Mouse (Mus musculus) kidney, postnatal 4 days (tissue): ENCODE measurements around the gene Pacrg.

Experiments used
- DNase-seq, 2 experiments: peaks; one replicate each; pipeline ENCODE4 v3.0.0; 2021; ENCODE audit warnings: mixed read lengths in 2 of 2

Gene Pacrg

DNA sequence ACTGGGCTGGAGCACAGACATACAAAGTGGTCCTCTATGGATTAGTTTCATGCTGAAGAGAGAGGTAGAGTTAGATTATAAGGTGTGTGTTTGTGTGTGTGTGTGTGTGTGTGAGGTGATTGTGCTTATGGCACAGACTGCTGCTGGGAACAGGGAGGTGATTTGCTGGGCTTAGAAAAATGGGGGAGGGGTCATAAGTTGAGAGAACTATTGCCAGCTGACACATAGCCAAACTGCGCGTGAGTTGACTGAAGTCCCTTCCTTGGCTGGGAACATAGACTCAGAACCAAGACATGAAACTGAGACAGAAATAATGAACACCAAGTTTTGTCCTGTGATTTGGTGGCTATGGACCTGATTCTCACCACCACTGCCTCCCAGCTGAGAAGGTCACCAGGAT, 351.2 kb downstream of the Pacrg start:
- no peak for DNase-seq

DNA sequence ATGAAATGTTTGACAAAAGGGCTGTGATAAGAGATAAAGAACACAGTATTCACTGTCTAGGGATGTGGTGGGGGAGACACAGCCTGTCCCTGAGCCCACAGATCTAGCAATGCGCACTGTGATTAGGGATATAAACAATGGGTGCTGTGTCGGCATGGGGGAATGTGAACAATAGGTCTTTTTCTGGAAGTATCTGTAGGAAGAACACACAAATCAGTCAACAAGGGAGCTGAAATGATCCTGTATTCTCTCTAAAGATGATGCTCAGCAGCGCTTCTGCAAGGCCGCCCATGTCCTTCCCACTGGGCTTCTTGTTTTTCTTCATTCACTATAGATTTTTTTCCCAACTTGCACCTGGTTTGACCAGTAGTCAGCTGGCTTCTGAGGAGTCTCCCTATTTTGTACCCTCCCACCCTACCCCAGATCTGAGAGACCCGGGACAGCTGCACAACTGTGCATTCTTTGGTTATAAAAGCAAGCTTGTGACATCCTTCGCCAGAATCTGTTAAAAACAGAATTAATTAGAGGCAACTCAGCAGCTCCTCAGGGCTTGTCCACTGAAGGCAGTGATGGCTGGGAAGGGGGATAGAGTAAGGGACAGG, 356.1 kb downstream of the Pacrg start:
- no peak for DNase-seq

DNA sequence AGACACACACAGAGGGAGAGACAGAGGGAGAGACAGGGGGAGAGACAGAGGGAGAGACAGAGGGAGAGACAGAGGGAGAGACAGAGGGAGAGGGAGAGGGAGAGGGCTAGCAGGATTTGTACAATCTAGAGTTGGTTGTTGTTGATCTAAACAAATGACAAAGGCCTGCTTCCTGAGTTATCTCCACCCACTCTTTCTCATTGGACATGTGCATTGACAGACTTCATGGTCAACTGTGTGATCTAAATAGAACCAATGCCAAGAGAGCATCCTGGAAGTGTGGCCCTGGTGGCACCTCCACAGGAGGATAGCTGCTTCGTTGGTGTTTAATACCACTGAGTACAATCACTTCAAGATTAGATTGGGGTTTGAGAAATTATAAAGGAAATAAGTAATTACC, 359.0 kb downstream of the Pacrg start:
- no peak for DNase-seq

DNA sequence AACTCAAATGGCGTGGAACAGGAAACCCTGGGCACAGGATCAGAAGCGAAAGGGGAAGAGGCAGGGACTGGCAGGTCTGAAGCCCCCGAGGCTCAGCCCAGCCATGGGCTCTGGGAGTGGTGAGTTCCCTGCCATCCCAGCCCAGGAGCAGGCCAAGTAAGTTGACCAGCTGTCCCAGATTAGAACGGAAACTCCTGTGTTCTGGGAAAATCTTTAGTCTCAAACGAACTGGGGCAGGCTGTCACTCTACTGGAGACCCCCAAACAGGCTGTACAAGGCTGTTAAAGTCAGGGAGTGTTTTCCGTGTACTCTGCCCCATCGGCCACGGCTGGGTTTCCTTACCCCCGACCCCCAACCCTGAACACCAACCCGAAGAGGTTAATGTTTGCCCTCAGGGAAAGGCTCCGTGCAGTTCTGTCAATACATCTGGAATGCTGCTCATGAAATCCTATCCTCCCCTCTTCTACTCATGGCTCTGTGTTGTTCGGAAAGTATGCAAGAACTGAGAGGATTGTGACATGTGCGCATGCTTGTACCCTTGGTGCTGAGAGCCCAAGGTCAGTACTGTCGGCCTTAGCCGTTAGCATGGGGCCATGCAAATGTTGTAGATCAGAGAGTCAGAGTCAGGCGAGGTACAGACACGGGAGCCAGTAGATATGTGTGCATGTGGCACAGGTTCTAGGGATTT, 360.9 kb downstream of the Pacrg start:
- DNase-seq, result no peak

DNA sequence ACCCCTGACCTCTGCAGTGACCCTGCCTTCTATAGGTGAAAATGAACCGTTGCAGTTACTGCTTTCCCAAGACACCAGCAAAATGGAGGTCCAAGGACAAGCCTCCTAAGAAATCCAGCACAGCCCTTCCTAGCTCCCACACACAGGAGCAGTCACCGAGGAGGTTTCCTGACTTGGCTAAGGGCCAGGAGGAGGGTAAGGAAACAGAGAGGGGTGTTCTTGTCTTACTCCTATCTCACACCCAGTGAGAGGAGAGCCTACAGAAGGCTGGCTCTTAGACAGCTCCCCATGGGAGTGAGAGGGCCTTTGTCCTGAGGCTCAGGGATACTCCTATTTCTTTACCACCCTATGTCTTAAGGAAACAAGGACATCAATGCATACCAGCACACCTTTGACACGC, 361.7 kb downstream of the Pacrg start:
- DNase-seq, result peak in 1 of 2 experiments; percentile 30

DNA sequence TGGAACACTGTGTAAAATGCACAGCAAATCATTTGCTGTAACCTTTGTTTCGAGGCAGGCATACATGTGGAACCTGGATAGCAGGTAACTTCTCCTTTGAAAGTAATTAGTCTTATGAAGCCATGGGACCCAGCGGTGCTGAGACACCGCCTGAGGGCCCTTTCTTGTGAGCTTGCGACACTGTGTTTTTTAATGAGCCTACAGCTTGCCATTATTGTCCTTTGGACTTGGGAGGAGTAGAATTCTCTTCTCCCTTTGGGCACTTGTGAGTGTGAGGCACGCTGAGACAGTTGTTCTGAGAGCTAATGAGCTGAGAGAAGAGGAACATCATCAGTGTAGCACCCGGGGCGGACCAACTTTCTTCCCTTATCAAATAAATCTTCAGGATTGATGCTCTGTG, 363.3 kb downstream of the Pacrg start:
- no peak for DNase-seq

DNA sequence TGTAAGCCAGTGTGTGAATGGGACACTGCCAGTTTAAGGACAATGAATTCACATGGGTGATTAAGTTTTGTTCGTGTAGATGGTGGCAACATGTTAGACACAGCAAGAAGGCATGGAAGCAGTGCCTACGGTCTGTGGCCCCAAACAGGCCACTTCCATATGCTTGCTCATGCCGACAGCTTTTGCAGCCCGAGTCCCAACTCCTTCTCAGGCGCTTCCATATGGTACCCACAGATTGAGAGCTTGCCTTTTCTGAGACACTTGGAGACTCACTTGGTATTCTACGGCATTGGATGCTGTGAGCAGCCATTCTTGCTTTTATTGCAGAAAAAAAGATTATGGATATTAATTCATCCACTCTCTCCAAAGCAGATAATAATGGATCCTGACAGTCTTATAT, 365.1 kb downstream of the Pacrg start:
- no peak for DNase-seq

DNA sequence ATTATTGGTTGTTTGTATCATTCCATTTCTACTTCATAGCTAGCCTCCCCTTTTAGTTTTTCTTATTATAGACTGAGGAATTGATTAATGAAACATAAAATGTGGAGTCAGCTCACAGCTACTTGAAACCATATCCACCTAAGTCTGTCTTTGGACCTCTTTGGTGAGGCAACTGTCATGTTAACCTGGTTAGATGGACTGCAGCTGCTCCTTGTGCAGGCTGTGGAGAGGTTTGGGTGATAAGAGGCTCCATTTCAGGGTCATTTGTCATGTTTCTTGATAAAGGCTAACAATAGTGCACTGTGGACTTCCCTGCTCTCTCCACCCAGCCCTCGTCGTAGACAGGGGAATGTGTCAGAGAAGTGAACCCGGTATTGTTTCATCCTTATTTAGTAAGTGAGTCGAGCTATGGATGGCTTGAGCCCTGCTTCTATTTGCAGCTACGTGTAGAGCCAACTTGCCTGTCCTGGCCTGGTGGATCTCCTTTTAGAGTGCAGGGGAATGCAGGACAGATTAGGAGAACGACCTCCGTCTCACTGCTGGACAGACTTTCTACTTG, 366.2 kb downstream of the Pacrg start:
- DNase-seq, result no peak

DNA sequence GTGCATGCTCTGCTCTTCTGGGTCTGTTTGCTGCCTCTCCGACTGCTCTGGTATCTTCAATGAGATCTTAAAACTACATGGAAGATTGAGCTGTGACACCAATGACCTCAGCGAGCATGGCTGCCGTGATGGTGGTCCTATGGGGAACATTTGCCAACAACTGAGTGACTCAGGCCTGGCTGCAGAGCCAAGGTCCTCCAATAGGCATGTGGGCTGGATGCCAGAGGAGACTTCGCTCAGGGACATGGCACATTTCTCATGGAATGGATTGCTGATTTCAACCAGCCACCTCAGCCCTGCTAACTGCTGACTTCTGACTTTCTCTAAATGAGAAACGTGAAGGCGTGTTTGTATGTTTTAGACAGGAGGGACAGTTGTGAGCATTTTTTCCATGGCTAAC, 366.9 kb downstream of the Pacrg start:
- no peak for DNase-seq

DNA sequence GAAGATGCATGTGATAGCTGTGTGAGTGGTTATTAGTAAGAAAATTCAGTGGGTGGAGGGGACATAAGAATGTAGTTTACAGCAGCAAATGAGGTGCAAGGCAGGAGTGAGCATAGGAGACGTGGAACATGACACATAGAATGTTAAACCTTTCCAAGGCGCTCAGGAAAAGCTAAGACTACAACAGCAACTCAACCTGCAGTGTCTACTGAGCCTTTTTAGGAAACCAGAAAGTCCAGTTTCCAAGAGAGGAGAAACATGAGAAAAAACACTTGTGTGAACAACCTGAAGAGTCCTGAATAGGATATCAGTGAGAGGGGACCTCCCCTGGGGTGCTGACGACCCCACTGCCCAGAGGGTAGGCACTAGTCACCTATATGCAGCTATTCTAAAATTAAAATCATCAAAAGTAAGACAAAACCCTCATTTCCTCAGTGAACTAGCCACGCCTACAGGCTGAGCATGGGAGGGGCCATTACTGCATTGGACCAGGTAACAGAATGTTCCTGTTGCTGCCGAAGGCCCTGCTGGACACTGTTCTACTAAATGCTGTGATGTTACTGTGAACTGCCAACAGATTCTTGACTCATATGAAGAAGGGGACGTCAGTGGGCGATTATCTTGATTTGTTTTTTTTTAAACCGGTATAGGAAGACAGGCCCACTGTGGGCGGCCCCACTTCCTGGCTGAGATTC, 370.1 kb downstream of the Pacrg start:
- no peak for DNase-seq

DNA sequence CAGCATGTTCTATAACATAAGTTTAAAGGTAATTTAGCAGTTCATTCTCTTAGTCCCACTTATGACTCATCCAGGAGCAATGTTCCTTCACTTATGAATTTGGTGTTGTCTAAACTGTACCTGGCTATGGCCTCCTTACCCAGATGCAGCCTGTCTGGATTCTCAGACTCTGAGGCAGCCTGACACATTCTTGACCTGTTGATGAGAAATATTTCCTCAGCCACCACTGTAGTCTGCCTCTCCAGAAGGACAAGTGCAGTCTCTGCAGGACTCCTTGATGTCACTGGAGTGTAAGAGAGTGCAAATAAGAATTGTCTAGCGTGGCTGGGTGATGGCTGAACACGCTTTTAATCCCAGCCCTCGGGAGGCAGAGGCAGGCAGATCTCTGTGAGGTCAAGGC, 373.0 kb downstream of the Pacrg start:
- no peak for DNase-seq

DNA sequence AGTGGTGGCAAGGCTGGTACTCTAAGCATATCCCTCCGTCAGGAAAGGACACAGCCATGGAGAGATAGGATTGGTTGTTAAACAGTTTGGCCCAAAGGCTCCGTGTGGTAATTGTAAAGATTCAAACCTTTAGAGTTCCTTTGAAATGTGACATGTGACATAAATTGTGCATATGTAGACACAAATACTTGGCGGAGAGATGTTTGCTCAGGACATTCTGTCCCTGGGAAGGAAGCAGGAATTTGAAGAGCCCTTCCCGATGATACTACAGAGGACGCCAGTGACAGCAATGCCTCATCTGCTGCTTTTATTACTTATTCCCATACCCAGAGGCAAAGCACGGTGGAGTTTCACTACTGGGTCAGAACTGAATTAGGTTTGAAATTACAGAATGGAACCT, 374.6 kb downstream of the Pacrg start:
- no peak for DNase-seq

DNA sequence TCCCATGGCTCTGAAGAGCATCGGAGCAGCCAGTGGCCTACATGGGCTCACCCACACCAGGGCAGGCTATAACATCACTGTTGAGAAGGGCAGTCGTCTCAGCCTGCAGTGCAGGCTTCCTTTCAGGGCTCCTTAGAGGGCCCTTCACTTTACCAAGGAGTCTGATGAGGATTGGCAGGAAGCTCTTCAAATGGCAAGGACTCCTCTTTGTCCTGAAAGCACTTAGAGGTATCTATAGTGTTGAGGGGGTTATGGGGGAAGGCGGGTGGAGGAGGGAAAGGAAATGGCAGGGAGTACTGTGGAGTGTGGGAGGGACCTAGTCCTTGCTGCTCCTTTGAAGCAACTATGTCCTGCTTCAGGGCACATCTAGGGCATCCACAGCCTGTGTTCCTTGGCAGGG, 375.4 kb downstream of the Pacrg start:
- DNase-seq, result no peak

DNA sequence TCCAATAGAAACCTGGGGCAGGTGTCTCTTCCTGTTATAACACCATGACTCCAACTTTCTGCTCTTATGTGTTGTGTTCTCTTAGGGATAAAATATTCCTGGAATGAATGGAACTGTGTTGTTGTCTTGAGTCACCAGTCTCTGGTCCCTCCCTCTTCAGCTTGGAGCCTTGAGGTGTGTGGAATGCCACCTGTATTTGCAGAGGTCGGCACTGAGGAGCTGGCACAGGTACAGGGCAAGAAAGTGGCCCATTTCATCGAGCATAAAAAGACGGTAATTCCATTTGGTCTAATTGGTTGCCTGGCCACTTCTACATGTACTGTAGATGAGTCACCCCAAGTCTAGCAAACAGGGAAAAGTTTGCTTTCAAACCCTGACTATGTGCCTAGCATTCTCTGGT, 376.5 kb downstream of the Pacrg start:
- DNase-seq, result no peak

DNA sequence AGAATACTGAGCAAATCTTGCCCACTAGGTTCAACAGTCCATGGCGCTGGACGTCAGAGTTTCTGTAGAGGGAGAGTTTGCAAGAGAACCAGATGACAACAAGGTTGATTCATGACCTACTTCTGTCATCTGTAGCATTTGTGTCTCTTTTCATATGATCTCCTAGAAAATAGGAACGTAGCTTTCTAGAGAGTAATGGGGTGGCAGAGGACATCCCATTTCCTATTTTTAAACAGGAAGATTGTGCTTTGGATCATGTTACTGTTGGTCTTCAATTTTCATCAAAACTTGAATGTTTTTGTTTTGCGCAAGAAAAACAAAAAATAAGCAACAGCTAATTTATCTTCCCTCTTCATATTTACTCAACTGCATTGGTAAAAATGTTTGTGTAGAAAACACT, 379.2 kb downstream of the Pacrg start:
- DNase-seq, result no peak

DNA sequence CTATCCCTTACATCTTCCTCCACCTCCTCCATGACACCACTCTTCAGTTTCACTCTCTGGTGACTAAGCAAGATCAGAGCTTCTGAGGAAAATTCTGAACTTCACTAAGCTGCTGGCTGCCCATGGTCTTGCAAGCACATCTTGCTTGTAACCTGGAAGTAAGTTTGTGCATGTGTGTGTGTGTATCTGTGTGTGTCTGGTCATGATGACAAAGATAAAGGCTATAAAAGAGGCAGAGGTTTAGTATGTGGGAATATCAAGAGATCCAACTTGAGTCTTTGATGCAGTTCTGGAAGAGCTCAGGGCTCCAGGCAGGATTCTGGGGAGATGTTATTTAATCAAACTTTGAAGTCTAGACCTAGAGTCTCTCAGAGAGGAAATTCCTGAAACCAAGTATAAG, 381.4 kb downstream of the Pacrg start:
- no peak for DNase-seq

DNA sequence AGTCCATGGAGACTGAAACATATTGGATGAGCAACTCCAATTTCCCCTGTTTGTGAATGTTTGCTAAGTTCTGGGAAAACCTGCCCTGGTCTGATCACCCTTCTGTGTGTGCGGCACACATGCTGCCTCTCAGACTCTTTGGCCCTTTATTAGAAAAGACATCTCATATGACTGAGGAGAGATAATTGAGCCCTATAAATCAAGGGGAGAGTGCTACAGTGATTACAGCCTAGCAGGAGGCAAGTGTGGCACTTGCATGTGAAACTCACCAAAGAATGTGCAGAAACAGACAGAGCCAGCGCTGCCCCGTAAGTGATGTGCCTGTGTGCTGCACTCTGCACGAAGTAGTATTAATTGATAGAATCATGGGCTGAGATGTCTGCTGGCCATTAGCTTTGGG, 383.7 kb downstream of the Pacrg start:
- DNase-seq, result no peak

DNA sequence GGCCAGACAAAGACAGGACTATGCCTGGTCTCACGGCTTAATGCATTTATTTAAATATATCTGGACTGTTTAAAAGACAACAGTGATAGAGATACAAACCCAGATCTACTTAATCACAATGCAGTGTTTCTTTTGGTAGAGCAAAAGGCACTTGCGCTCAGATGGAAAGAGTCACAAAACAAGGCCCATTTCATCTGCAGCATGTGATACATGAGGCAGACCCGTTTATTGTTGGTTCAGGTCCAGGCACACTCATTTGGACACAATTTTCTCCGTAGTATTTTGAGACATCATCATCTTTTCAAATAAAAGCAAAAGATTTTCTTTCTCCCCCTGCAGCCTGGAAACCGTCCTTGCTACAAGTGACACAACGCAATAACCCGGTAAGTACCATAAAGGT, 384.1 kb downstream of the Pacrg start:
- no peak for DNase-seq

DNA sequence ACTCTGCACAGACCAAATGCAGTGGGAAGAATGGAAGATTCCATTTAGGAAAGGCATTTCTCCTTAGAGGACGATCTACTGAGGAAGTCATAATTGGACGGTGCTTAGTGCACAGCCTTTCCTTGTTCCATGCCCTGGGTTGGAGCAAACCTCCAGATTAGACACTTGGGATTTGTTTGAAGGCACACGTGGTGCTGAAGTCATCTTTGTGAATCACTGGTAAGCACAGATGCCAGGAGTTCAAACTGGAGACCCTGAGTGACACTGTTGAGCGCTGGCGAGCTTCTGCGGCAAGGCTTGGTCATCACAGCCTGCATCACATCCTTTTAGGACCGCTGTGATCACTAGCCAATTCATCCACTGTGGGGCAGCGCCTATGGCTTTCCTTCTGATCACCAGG, 385.7 kb downstream of the Pacrg start:
- no peak for DNase-seq

DNA sequence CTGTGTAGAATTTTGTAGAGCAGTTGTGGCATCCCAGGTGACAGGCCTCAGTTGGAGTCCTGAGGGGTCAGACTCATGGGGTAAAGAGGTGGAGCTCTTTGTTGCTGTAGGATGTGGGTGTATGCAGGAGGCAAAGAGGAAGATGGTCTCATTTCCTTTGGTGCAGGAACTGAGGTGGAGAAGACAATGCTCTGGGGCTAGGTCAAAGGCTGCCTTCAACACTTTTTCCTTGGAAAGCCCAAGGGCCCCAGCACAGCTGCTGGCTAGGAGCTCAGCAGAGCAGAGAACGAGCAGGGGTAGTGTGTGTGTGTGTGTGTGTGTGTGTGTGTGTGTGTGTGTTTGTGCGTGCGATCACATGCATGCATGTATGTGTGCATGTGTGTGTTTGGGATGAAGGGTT, 387.3 kb downstream of the Pacrg start:
- no peak for DNase-seq

DNA sequence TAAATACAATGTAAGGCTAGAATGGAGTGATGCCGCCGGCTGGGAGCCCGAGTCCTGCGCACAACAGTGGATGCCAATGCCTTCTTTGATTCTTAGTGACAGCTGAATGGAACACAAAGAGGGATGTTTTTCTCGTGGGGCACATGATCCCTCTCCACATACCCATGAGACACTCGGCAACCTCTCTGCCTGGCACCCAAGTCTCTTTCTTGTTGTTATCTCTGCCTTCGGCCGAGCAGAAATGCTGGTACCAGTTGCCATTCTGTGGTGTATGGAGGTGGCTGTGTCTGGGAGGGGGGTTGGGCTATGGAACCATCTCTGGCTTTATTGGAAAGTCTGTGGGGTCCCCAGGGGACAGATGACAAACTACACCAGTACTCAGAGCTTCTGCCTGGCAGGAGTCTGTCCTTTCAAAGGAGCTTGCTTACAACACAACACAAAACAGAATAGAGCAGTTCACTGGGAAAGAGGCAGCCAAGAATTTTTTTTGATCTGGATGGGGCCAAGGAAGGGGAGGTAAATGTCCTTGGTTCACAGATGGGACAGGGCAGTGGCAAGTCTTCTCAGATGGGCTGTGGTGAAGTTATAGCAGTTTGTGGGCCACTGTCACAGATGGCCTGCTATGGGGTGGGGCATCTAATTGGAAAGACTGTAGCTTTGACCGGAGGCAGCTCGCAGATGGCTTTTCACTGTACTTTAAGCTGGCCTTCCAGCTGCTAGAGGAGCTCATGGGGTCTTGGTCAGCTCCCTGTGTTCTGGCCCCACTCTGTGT, 388.6 kb downstream of the Pacrg start:
- no peak for DNase-seq

DNA sequence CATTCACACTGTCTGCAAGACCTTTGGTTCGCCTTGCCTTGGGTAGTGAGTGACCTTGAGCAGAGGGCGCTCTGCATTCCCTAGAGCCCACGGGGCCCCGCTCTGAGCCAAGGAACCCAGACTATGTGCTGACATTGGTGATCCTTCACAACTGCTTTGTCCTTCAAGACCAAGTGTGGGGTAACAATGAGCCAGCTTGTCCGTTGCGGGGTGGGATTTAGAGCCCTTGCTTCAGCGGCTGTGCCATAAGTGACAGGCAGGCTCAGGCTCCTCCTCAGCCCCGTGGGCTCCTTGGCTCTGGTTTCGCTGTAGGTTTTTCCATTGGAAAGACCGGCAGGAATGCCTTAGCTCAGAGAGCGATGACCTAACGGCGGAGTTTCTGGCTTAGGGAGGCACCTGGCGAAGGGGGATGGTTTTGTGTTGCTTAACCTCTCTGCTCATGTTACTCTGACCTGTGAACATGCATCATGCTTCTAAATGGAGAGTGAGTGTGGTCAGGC, 390.3 kb downstream of the Pacrg start:
- DNase-seq, result peak; percentile 17 to 34

DNA sequence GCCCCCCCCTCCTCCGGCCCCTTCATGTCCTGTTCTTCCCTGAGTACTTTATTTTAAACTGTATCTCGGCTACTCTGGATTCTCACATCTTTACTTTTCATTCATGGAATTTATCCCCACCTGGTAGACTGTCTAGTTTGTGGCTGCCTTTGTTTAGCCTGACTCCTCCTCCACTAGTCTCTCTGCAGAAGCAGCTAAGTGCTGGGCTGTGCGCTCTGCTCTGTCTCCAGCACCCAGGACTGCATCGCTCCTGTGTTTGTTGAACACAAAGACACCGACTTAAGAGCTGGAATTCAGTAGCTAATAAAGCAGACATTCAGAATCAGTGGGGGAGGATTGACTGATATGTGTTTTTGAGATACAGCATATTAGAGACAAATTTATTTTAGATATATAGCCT, 391.7 kb downstream of the Pacrg start:
- no peak for DNase-seq
